Comparison of ENCODE assay signal across 8 mouse cellular contexts in genomic region chr14:57529086-57529785, GRCm38 (mm10). TPM values are rescaled to one million over a fixed set of nuclear protein-coding genes. Genes with fewer than 3 reads are reported as not detected.
A peak's percentile ranks its signal among the peaks of the same experiment; 100 is the strongest.
DNase-seq lines count a peak whose midpoint lies in the region; ATAC-seq and TF ChIP-seq lines count a peak whose summit lies in the region.

No protein-coding gene starts in this region.

- ATAC-seq in liver, postnatal 0 days = peak; percentile 24; the same call in 1 of the 2 replicates
- ATAC-seq in liver, embryonic 11.5 days (replicated peaks; ENCODE audit: low FRiP score) = no peak

- no peak for TF ChIP-seq POLR2A in kidney, adult 2 months (IDR thresholded peaks at IDR 0.05; ENCODE audit: low read depth, low read length)

- no peak overlapping the region for H3K4me3 ChIP-seq in liver, postnatal 0 days (ENCODE audit: low read depth, low read length)
- H3K4me3 ChIP-seq in liver, embryonic 11.5 days (ENCODE audit: low read depth, low read length) = no peak overlapping the region
- H3K4me3 ChIP-seq in kidney, adult 2 months (ENCODE audit: insufficient read depth, low read depth, low read length) = no peak overlapping the region

- H3K9me3 ChIP-seq in liver, postnatal 0 days (ENCODE audit: low read length) = no peaks in the 10 kb centered on the region
- H3K9me3 ChIP-seq in liver, embryonic 11.5 days (ENCODE audit: control insufficient read depth, low read length) = no peaks in the 10 kb centered on the region

- no peak for TF ChIP-seq EP300 in liver, postnatal 0 days (IDR thresholded peaks at IDR 0.05; ENCODE audit: low read depth)

- peaks cover 19% of the 10 kb centered on the region for H3K27me3 ChIP-seq in liver, postnatal 0 days (ENCODE audit: insufficient read depth, low read length)
- H3K27me3 ChIP-seq in liver, embryonic 11.5 days (replicated peaks; ENCODE audit: control insufficient read depth, insufficient read depth, low read length) = peaks cover 13% of the 10 kb centered on the region
- no peaks in the 10 kb centered on the region; the same call in 1 of the 2 replicates for H3K27me3 ChIP-seq in kidney, adult 2 months (replicated peaks; ENCODE audit: control insufficient read depth, insufficient read depth, low read length)

- no peaks in the 10 kb centered on the region for H3K36me3 ChIP-seq in liver, postnatal 0 days (replicated peaks; ENCODE audit: insufficient read depth, low read length)
- no peaks in the 10 kb centered on the region for H3K36me3 ChIP-seq in liver, embryonic 11.5 days (ENCODE audit: control insufficient read depth, insufficient read depth, low read length)
- H3K36me3 ChIP-seq in kidney, adult 2 months (ENCODE audit: control insufficient read depth, insufficient read depth, low read length) = no peaks in the 10 kb centered on the region

- no peak overlapping the region for H3K9ac ChIP-seq in liver, postnatal 0 days (replicated peaks)
- no peak overlapping the region for H3K9ac ChIP-seq in liver, embryonic 11.5 days (ENCODE audit: low read depth, low read length)

- no peak overlapping the region for H3K4me2 ChIP-seq in liver, postnatal 0 days (ENCODE audit: low read depth, low read length)
- no peak overlapping the region for H3K4me2 ChIP-seq in liver, embryonic 11.5 days

- peak; percentile 30 for DNase-seq in liver, postnatal 0 days
- no peak for DNase-seq in liver, embryonic 11.5 days (ENCODE audit: low spot score)
- peak; percentile 85 for DNase-seq in adrenal gland, adult 2 months
- DNase-seq in heart, adult 9 months (ENCODE audit: low spot score in 2 of 2) = peak; percentile 71 to 77
- DNase-seq in ovary, postnatal 36 days (ENCODE audit: low spot score) = peak; percentile 29
- no peak for DNase-seq in cerebellum, adult 18-20 months
- no peak for DNase-seq in kidney, adult 2 months
- no peak for DNase-seq in cerebellum, postnatal 36 days

- no peak for TF ChIP-seq CTCF in liver, postnatal 0 days (IDR thresholded peaks at IDR 0.05; ENCODE audit: low read depth)
- no peak for TF ChIP-seq CTCF in kidney, adult 2 months (conservative IDR thresholded peaks at IDR 0.05; ENCODE audit: insufficient read depth, insufficient read length, low read depth, low read length)

- H3K4me1 ChIP-seq in liver, postnatal 0 days (ENCODE audit: insufficient read depth) = peaks cover 13% of the 10 kb centered on the region
- peaks cover 18% of the 10 kb centered on the region for H3K4me1 ChIP-seq in liver, embryonic 11.5 days (replicated peaks; ENCODE audit: control insufficient read depth, insufficient read depth, low read length)
- no peaks in the 10 kb centered on the region for H3K4me1 ChIP-seq in kidney, adult 2 months (ENCODE audit: control insufficient read depth, insufficient read depth, low read length)

- H3K27ac ChIP-seq in liver, postnatal 0 days (ENCODE audit: low read depth) = no peak overlapping the region
- H3K27ac ChIP-seq in liver, embryonic 11.5 days (ENCODE audit: low read depth, low read length) = no peak overlapping the region
- H3K27ac ChIP-seq in kidney, adult 2 months (ENCODE audit: insufficient read depth, low read depth, low read length) = no peak overlapping the region

- WGBS in liver, postnatal 0 days (ENCODE audit: insufficient replicate concordance) = 32% methylated on average over 10 of the region's 10 CpGs
- WGBS in liver, embryonic 11.5 days = 37% methylated on average over 10 of the region's 10 CpGs
- WGBS in kidney, adult 2 months = 61% methylated on average over 10 of the region's 10 CpGs

RNA-seq across cellular contexts. Expression of gene Il17d, which starts 4.7 kb away (rescaled TPM):
- polyA plus RNA-seq in liver, postnatal 0 days (2015; fragmentation: Nextera tagmentation; extraction: Ambion mirVana) = 0.19 and 0.33 TPM in 2 replicates
- polyA plus RNA-seq in liver, embryonic 11.5 days (2014; fragmentation: Nextera tagmentation; extraction: Ambion mirVana) = 0.26 and 0.43 TPM in 2 replicates
- total RNA-seq in adrenal gland, adult 2 months (2021) = 1 to 10 TPM; 2.0 to 2.6 TPM
- polyA plus RNA-seq in adrenal gland, adult 2 months (2012; rRNA removed) = 19.4 and 23.9 TPM in 2 replicates
- 1.5 and 3.0 TPM in 2 replicates for polyA plus RNA-seq in kidney, adult 2 months (2012; rRNA removed)

RNA-seq across cellular contexts. Expression of gene Eef1akmt1, which starts 42.2 kb away (rescaled TPM):
- polyA plus RNA-seq in liver, postnatal 0 days (2015; fragmentation: Nextera tagmentation; extraction: Ambion mirVana) = 17.6 and 17.7 TPM in 2 replicates
- 80.6 and 92.7 TPM in 2 replicates for polyA plus RNA-seq in liver, embryonic 11.5 days (2014; fragmentation: Nextera tagmentation; extraction: Ambion mirVana)
- 10 to 100 TPM; 28.4 to 29.4 TPM for total RNA-seq in adrenal gland, adult 2 months (2021)
- polyA plus RNA-seq in adrenal gland, adult 2 months (2012; rRNA removed) = 5.1 and 5.7 TPM in 2 replicates
- polyA plus RNA-seq in kidney, adult 2 months (2012; rRNA removed) = 21.7 and 24.4 TPM in 2 replicates

Comparison
In these comparisons a context has a peak if more than half of its experiments do, and no peak if none do; other contexts are left out.
1. DNase-seq: peak in liver, postnatal 0 days (single experiment), adrenal gland, adult 2 months (single experiment), heart, adult 9 months (2 of 2) and ovary, postnatal 36 days (single experiment); none in liver, embryonic 11.5 days (single experiment), cerebellum, adult 18-20 months (0 of 2), kidney, adult 2 months (single experiment) and cerebellum, postnatal 36 days (0 of 2).